Mouse (Mus musculus) midbrain, embryonic 16.5 days (tissue): ENCODE measurements around the gene Nav2. TPM values are rescaled to one million over a fixed set of nuclear protein-coding genes. Genes with fewer than 3 reads are reported as not detected.

ENCODE experiments used
- ATAC-seq: fragments of 200-750 bp; cut with Nextera tagmentation; 2 replicates; pipeline ENCODE4 v1.8.0; 2017; ENCODE audit warnings: moderate TSS enrichment
- H3K27ac ChIP-seq: fragments of 300-500 bp; sonication (generic); 2 replicates; pipeline ENCODE4 v1.5.1; 2014; ENCODE audit warnings: mild to moderate bottlenecking, low read length, mixed read lengths
- H3K27me3 ChIP-seq: fragments of 300-500 bp; sonication (generic); 2 replicates; pipeline ENCODE4 v1.6.1; 2014; ENCODE audit warnings: low read depth, low read length, mixed read lengths; ENCODE audit not compliant: control insufficient read depth, insufficient read depth
- H3K36me3 ChIP-seq: fragments of 300-500 bp; sonication (generic); 2 replicates; pipeline ENCODE4 v1.6.1; 2014; ENCODE audit warnings: mild to moderate bottlenecking, low read length, moderate library complexity, mixed read lengths; ENCODE audit not compliant: control insufficient read depth, insufficient read depth
- H3K4me1 ChIP-seq: fragments of 300-500 bp; sonication (generic); 2 replicates; pipeline ENCODE4 v1.6.1; 2014; ENCODE audit warnings: mild to moderate bottlenecking, low read length, mixed read lengths; ENCODE audit not compliant: control insufficient read depth, insufficient read depth
- H3K4me2 ChIP-seq: fragments of 300-500 bp; sonication (generic); 2 replicates; pipeline ENCODE4 v1.6.1; 2014; ENCODE audit warnings: mild to moderate bottlenecking, low read length, mixed read lengths
- H3K4me3 ChIP-seq: fragments of 300-500 bp; sonication (generic); 2 replicates; pipeline ENCODE4 v1.5.1; 2014; ENCODE audit warnings: low read depth, mild to moderate bottlenecking, low read length, moderate library complexity, mixed read lengths
- H3K9ac ChIP-seq: fragments of 300-500 bp; sonication (generic); 2 replicates; pipeline ENCODE4 v1.6.1; 2014; ENCODE audit warnings: low read depth, low read length, mixed read lengths
- H3K9me3 ChIP-seq: fragments of 300-500 bp; sonication (generic); replicated peaks from 2 replicates; pipeline ENCODE4 v1.6.1; 2014; ENCODE audit warnings: mild to moderate bottlenecking, low read length, mixed read lengths; ENCODE audit not compliant: control insufficient read depth, poor library complexity, severe bottlenecking
- WGBS: fragments of 180-500 bp; shearing (Covaris S2); extraction: QIAGEN DNeasy Blood & Tissue Kit; methylation state at CpG from one replicate; pipeline ENCODE4 v1.1.7; 2014; 5-methylcytosine and 5-hydroxymethylcytosine counted together
- polyA plus RNA-seq: library from polyadenylated mRNA; unstranded; fragments of >200 nt; fragmentation: Nextera tagmentation; extraction: Ambion mirVana; gene quantifications from 2 replicates; pipeline ENCODE4 v1.2.1, GENCODE M21; 2015

Nav2 gene
- polyA plus RNA-seq, 1 experiment from 2014 or later = 21.5 TPM

DNA sequence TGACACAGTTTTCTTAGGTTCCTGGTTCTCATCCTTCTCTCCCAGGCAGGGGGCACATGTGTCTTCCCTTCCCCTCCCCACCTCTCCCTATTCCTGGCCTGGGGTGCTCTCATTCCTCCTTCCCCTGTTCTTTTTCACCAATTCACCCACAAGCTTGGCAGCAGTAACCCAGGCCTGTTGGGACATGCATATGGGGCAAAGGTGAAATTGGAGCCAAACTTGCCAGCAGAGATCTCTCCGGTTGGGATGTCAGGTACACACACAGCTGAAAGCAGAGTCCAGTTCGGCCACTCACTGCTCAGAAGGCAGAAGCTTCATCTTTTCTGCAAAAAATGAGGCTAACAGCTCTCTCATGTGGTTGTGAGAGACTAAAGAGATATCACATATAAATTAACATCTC is 26.3 kb downstream of the Nav2 start:
- 83% methylated on average over 2 of the region's 2 CpGs for WGBS
- ATAC-seq = no peak

DNA sequence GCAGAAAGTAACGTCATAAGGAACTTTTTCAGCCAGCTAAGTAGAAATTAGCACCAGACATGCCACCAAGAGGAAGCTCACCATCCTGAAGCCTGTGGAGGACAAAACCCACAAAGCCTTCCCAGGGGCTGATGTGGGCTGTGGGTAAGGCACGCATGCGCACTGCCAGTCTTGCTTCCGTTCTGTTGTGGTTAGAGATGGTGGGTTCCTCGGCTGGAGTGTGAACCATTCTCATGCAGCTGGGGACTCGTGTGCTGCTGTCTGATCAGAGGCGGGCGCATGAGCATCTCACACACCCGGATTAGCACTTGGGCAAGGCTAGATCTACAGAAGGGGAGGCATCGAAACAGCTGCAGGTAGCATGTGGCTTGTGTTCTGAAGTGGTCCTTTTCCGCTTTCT is 29.0 kb downstream of the Nav2 start:
- Histone ChIP-seq H3K4me3 (no peak overlapping the region), H3K36me3 (no peaks in the 10 kb centered on the region), H3K27me3 (no peaks in the 10 kb centered on the region; the same call in 1 of the 2 replicates), H3K4me1 (no peaks in the 10 kb centered on the region), H3K9me3 (no peaks in the 10 kb centered on the region), H3K9ac (no peak overlapping the region), H3K27ac (no peak overlapping the region), H3K4me2 (no peak overlapping the region)
- no peak for ATAC-seq
- 90% methylated on average over 11 of the region's 11 CpGs for WGBS

More for the DNA sequence above, 26.3 kb downstream of the Nav2 start:
- Histone ChIP-seq H3K27ac (no peak overlapping the region), H3K9ac (no peak overlapping the region), H3K4me3 (no peak overlapping the region), H3K27me3 (no peaks in the 10 kb centered on the region; the same call in 1 of the 2 replicates), H3K4me1 (0 out of 2 replicates have a peak, but pooled peaks cover 3% of the 10 kb centered on the region), H3K36me3 (no peaks in the 10 kb centered on the region), H3K4me2 (no peak overlapping the region), H3K9me3 (no peaks in the 10 kb centered on the region)

DNA sequence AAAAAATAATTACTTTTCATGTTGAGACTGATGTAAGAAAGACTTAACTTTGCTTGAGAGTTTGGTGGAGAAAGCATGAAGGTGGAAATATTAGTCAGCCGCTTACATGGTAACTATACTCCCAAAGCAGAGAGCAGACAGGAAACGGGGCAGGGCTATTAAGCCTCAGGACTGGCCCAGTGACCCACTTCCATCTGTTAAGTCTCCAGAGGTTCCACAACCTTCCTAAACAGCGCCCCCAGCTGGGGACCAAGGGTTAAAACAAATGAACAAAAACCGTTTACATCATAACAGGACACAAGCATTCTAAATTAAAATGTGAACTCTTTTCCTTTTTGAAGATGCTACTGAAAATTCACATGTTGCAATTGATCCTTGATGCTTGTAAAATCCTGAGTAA is 29.7 kb downstream of the Nav2 start:
- no peak for ATAC-seq
- no peaks in the 10 kb centered on the region for H3K4me1 ChIP-seq
- no peak overlapping the region for H3K27ac ChIP-seq
- H3K9ac ChIP-seq = no peak overlapping the region
- no peak overlapping the region for H3K4me2 ChIP-seq
- no peaks in the 10 kb centered on the region for H3K36me3 ChIP-seq
- H3K9me3 ChIP-seq = no peaks in the 10 kb centered on the region
- 40% methylated on average over 4 of the region's 4 CpGs for WGBS
- no peaks in the 10 kb centered on the region; the same call in 1 of the 2 replicates for H3K27me3 ChIP-seq
- H3K4me3 ChIP-seq = no peak overlapping the region

DNA sequence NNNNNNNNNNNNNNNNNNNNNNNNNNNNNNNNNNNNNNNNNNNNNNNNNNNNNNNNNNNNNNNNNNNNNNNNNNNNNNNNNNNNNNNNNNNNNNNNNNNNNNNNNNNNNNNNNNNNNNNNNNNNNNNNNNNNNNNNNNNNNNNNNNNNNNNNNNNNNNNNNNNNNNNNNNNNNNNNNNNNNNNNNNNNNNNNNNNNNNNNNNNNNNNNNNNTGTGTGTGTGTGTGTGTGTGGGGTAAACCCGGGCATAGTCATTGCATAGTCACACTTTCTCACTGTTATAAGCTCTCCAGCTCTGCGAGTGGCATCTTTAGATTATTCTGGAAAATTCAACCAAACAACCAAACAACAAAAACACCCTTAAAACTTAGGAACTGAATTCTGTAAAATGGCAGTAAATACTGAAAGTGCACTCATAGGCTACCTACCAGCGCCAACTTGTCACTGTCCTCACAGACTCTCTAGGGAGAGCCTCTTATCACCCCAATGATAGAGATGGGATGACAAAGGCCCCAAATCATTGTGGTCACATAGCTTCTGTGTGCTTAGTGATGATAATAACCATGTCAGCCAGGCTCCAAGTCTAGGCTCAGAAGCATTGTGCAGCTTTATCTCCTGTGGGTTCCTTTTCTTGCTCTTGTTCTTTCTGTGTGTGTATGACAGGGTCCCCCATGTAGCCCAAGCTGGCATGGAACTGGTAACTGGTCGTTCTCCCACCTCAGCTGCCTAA is 40.0 kb downstream of the Nav2 start:
- Histone ChIP-seq H3K9ac (no peak overlapping the region), H3K4me2 (no peak overlapping the region), H3K27me3 (no peaks in the 10 kb centered on the region), H3K4me1 (peaks cover 5% of the 10 kb centered on the region; the same call in 1 of the 2 replicates), H3K27ac (no peak overlapping the region), H3K4me3 (no peak overlapping the region), H3K36me3 (no peaks in the 10 kb centered on the region), H3K9me3 (no peaks in the 10 kb centered on the region)
- ATAC-seq = no peak
- 84% methylated on average over 4 of the region's 4 CpGs for WGBS

DNA sequence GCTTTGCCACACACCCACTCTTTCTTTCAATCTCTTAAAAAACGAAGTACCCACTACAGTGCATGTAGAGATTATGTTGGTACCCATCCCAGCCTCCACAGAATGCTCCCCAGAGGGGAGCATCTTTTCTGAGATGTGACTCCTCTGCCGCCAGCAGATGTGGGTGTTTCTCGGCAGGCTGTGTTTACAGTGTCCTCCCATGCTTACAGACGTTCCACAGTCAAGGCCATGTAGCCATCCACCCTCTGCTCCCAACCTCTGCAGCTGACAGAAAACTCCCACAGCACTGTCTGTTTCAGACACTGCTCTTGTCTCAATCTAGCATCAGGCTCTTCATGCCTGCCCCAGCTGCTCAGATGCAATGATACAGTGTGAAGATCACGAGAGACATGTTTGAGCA is 46.0 kb downstream of the Nav2 start:
- H3K9me3 ChIP-seq = no peaks in the 10 kb centered on the region
- ATAC-seq = no peak
- H3K27me3 ChIP-seq = no peaks in the 10 kb centered on the region; the same call in 1 of the 2 replicates
- H3K27ac ChIP-seq = no peak overlapping the region
- no peaks in the 10 kb centered on the region for H3K36me3 ChIP-seq
- no peak overlapping the region for H3K9ac ChIP-seq
- H3K4me1 ChIP-seq = peaks cover under 1% of the 10 kb centered on the region; the same call in 1 of the 2 replicates
- no peak overlapping the region for H3K4me2 ChIP-seq
- WGBS = 84% methylated on average over 5 of the region's 5 CpGs
- no peak overlapping the region for H3K4me3 ChIP-seq

DNA sequence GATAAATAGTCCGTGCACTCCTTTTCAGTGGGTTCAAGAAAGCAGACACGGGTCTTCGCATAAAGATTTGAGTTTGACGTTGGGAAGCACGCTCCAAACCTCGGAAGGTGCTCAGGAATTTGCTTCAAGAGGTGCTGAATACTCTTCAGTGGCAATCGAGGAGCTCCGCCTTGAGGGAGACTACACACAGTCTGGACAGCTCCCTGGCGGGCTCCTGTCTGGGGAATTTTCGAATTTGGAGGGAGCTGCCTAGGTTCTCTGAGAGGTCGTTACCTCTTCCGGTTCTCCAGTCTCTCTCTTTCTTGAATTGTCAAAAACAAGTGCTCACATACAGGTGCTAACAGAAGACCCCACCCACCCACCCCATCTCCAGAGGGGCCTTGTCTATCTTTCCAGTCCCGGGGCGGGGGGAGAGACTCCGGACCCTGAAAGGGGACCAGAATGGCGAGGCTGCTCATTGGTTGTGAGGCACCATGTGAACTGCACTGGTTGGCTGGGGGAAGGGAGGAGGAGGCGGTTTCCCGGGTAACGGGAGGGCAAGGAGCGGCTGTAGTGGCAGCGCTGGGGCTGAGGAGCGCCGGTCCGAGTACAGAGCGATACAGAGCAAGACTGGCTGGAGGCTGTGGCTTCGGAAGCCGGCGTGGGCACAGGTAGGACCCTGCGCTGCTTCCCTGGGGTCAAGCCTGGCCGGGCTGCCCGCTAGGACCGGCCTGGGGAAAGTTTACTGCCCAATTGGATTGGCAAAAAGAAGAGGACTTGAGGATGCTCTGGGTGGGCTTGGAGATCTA is 50.2 kb downstream of the Nav2 start:
- H3K9ac ChIP-seq = peak overlapping the region; percentile 79
- ATAC-seq = peak; percentile 98
- H3K36me3 ChIP-seq = no peaks in the 10 kb centered on the region
- peak overlapping the region; percentile 67 for H3K4me2 ChIP-seq
- peak overlapping the region; percentile 69 for H3K27ac ChIP-seq
- H3K4me1 ChIP-seq = peaks cover 41% of the 10 kb centered on the region
- peak overlapping the region; percentile 77 for H3K4me3 ChIP-seq
- no peaks in the 10 kb centered on the region; the same call in 1 of the 2 replicates for H3K27me3 ChIP-seq
- H3K9me3 ChIP-seq = no peaks in the 10 kb centered on the region
- 1% methylated on average over 32 of the region's 32 CpGs for WGBS

DNA sequence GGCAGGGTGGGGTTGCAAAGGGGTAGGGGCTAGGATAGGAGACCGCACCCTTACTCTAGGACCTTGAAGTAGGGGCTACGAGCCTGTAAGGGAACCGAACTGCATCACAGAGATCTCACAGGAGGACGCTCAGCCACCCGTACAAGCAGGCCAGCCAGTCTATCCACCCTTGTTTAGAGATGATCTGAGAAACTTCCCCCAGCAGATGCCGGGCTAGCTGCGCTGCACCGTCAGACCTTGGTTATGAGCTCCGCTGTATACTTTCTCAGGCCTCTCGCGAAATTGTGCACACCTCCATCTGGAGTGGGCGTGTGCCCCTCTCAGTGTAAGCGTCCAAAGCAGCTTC is 50.8 kb downstream of the Nav2 start:
- Histone ChIP-seq H3K27me3 (no peaks in the 10 kb centered on the region; the same call in 1 of the 2 replicates), H3K9me3 (no peaks in the 10 kb centered on the region), H3K4me1 (peaks cover 46% of the 10 kb centered on the region), H3K4me2 (peak overlapping the region; percentile 67), H3K27ac (peak overlapping the region; percentile 69), H3K9ac (peak overlapping the region; percentile 79), H3K4me3 (peak overlapping the region; percentile 77), H3K36me3 (no peaks in the 10 kb centered on the region)
- 2% methylated on average over 13 of the region's 13 CpGs for WGBS
- ATAC-seq = peak; percentile 42

DNA sequence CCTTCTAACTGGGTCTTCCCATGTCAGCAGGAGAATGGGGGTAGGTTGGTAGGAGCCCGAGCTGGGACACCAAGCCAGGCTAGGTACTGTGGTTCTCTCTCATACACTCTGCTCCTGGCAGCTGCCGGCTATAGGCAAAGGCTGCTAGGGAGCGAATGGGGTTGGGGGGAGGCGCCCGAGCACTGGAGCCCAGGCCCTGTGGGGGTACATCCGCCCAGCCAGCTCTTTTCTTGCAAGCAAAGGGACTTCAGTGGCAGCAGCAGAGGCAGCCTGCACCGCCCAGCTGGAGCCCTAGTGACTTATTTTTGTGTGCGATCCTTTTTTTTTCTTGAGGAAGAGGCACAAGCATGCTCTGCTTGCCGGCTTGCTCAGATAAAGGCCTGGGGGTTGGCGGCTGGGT is 51.6 kb downstream of the Nav2 start:
- peaks cover 53% of the 10 kb centered on the region for H3K4me1 ChIP-seq
- H3K9ac ChIP-seq = peak overlapping the region; percentile 79
- no peaks in the 10 kb centered on the region for H3K36me3 ChIP-seq
- H3K4me2 ChIP-seq = peak overlapping the region; percentile 67
- peak overlapping the region; percentile 56 for H3K27ac ChIP-seq
- H3K4me3 ChIP-seq = peak overlapping the region; percentile 77
- ATAC-seq = peak; percentile 15; the same call in 1 of the 2 replicates
- H3K27me3 ChIP-seq = no peaks in the 10 kb centered on the region; the same call in 1 of the 2 replicates
- WGBS = 2% methylated on average over 10 of the region's 10 CpGs
- no peaks in the 10 kb centered on the region for H3K9me3 ChIP-seq

DNA sequence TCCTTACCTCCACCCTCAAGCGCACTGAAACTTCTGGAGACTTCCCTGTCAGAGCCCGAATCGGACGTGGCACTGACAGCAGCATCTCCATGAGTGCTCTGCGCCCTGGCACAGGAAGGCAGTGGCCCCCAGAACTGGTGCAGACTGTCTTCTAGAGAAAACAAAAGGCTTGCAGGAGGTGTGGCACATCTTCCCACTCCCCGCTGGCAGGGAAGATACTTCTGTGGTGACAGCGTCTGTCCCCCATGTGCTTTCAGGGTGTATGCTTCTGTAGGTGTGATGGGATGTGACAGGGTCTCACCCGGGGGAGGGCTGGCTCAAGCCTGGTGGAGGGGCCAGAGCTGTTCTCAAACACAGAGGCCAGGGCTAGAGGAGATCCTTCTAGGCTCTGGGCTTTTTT is 53.0 kb downstream of the Nav2 start:
- H3K4me2 ChIP-seq = peak overlapping the region; percentile 67
- H3K9ac ChIP-seq = peak overlapping the region; percentile 79; the same call in 1 of the 2 replicates
- 28% methylated on average over 8 of the region's 8 CpGs for WGBS
- H3K9me3 ChIP-seq = no peaks in the 10 kb centered on the region
- no peak overlapping the region for H3K27ac ChIP-seq
- no peak for ATAC-seq
- H3K27me3 ChIP-seq = no peaks in the 10 kb centered on the region; the same call in 1 of the 2 replicates
- H3K36me3 ChIP-seq = no peaks in the 10 kb centered on the region
- peak overlapping the region; percentile 77 for H3K4me3 ChIP-seq
- H3K4me1 ChIP-seq = peaks cover 64% of the 10 kb centered on the region
